In genomic region chr12:54463806-54464205, GRCm38 (mm10) we compare ENCODE assay signal across 18 mouse cellular contexts.
DNase-seq lines count a peak whose midpoint lies in the region; ATAC-seq and TF ChIP-seq lines count a peak whose summit lies in the region.
"Had no signal": no experiment of that assay in that cellular context is flagged by ENCODE, and none has a peak within 500 bp of the region (broad histone marks: within the 10 kb centered on the region; RNA-seq: fewer than 3 reads in every experiment).

No protein-coding gene starts in this region.

- H3K27ac ChIP-seq in liver, adult 2 months (replicated peaks; ENCODE audit: insufficient read depth, low read depth, low read length), result no peak overlapping the region
- no peak overlapping the region for H3K27ac ChIP-seq in liver, postnatal 0 days (ENCODE audit: low read depth)
- no peak overlapping the region for H3K27ac ChIP-seq in forebrain, embryonic 13.5 days
- H3K27ac ChIP-seq: embryonic facial prominence, embryonic 15.5 days; forebrain, embryonic 10.5 days; hindbrain, embryonic 10.5 days; limb, embryonic 13.5 days; liver, embryonic 15.5 days had no signal

- H3K4me2 ChIP-seq in liver, postnatal 0 days (ENCODE audit: low read depth, low read length), result no peak overlapping the region
- H3K4me2 ChIP-seq in forebrain, embryonic 13.5 days, result no peak overlapping the region
- H3K4me2 ChIP-seq: embryonic facial prominence, embryonic 15.5 days; limb, embryonic 13.5 days; liver, embryonic 15.5 days had no signal

- no peaks in the 10 kb centered on the region for H3K36me3 ChIP-seq in liver, adult 2 months (ENCODE audit: control insufficient read depth, insufficient read depth, low read length)
- no peaks in the 10 kb centered on the region for H3K36me3 ChIP-seq in liver, postnatal 0 days (replicated peaks; ENCODE audit: insufficient read depth, low read length)
- no peaks in the 10 kb centered on the region for H3K36me3 ChIP-seq in forebrain, embryonic 13.5 days (ENCODE audit: poor library complexity, severe bottlenecking)
- H3K36me3 ChIP-seq: embryonic facial prominence, embryonic 15.5 days; forebrain, embryonic 10.5 days; hindbrain, embryonic 10.5 days; limb, embryonic 13.5 days; liver, embryonic 15.5 days had no signal

- TF ChIP-seq CTCF in liver, adult 2 months (IDR thresholded peaks at IDR 0.05; ENCODE audit: low read depth, low read length), result no peak
- no peak for TF ChIP-seq CTCF in liver, postnatal 0 days (IDR thresholded peaks at IDR 0.05; ENCODE audit: low read depth)

- WGBS in liver, adult 2 months, result 56% methylated on average over 7 of the region's 7 CpGs
- WGBS in liver, postnatal 0 days (ENCODE audit: insufficient replicate concordance), result 71% methylated on average over 7 of the region's 7 CpGs
- 92% methylated on average over 7 of the region's 7 CpGs for WGBS in forebrain, embryonic 13.5 days

- no peaks in the 10 kb centered on the region for H3K79me2 ChIP-seq in liver, adult 2 months (ENCODE audit: control insufficient read depth, insufficient read depth, low read length)

- no peak overlapping the region for H3K4me3 ChIP-seq in liver, adult 2 months (ENCODE audit: insufficient read depth, low read depth, low read length)
- H3K4me3 ChIP-seq in liver, postnatal 0 days (ENCODE audit: low read depth, low read length), result no peak overlapping the region
- H3K4me3 ChIP-seq in forebrain, embryonic 13.5 days, result no peak overlapping the region
- H3K4me3 ChIP-seq: embryonic facial prominence, embryonic 15.5 days; forebrain, embryonic 10.5 days; hindbrain, embryonic 10.5 days; limb, embryonic 13.5 days; liver, embryonic 15.5 days had no signal

- TF ChIP-seq POLR2A in liver, adult 2 months (IDR thresholded peaks at IDR 0.05; ENCODE audit: extremely low read depth, insufficient read depth, low read length), result no peak

- H3K27me3 ChIP-seq in liver, adult 2 months (ENCODE audit: control insufficient read depth, insufficient read depth, low read length), result no peaks in the 10 kb centered on the region
- no peaks in the 10 kb centered on the region for H3K27me3 ChIP-seq in liver, postnatal 0 days (ENCODE audit: insufficient read depth, low read length)
- H3K27me3 ChIP-seq in forebrain, embryonic 13.5 days, result no peaks in the 10 kb centered on the region
- H3K27me3 ChIP-seq: embryonic facial prominence, embryonic 15.5 days; limb, embryonic 13.5 days; liver, embryonic 15.5 days had no signal

- no peak for TF ChIP-seq EP300 in liver, postnatal 0 days (IDR thresholded peaks at IDR 0.05; ENCODE audit: low read depth)

- no peak overlapping the region for H3K9ac ChIP-seq in liver, adult 2 months (ENCODE audit: low read depth, low read length)
- H3K9ac ChIP-seq in liver, postnatal 0 days (replicated peaks), result no peak overlapping the region
- H3K9ac ChIP-seq in forebrain, embryonic 13.5 days, result no peak overlapping the region
- H3K9ac ChIP-seq: embryonic facial prominence, embryonic 15.5 days; limb, embryonic 13.5 days; liver, embryonic 15.5 days had no signal

- no peak for ATAC-seq in liver, postnatal 0 days
- no peak for ATAC-seq in forebrain, embryonic 13.5 days
- ATAC-seq: activated CD4-positive, CD25-positive, alpha-beta regulatory T cell, adult 4 months had no signal

- DNase-seq in gastrocnemius, postnatal 25 days, result peak; percentile 10
- no peak for DNase-seq in gastrocnemius, postnatal 4 days (ENCODE audit: low spot score in 2 of 2)
- DNase-seq in liver, adult 2 months (ENCODE audit: extremely low read depth, low read depth, low spot score), result peak; percentile 34
- no peak for DNase-seq in liver, postnatal 0 days
- DNase-seq in kidney, postnatal 25 days, result peak; percentile 39 to 63
- peak; percentile 50 for DNase-seq in yolk sac, embryonic 10.5 days (ENCODE audit: low spot score)
- DNase-seq: cerebellum, adult 9-11 months; embryo, embryonic 11 days; lung, postnatal 14 days; right cerebral cortex, adult 18-20 months; thymus, postnatal 25 days had no signal

- no peaks in the 10 kb centered on the region for H3K9me3 ChIP-seq in liver, postnatal 0 days (ENCODE audit: low read length)
- no peaks in the 10 kb centered on the region for H3K9me3 ChIP-seq in forebrain, embryonic 13.5 days (replicated peaks)
- H3K9me3 ChIP-seq: embryonic facial prominence, embryonic 15.5 days; forebrain, embryonic 10.5 days; hindbrain, embryonic 10.5 days; limb, embryonic 13.5 days; liver, embryonic 15.5 days had no signal

- peaks cover 10% of the 10 kb centered on the region for H3K4me1 ChIP-seq in liver, adult 2 months (ENCODE audit: control insufficient read depth, insufficient read depth, low read length)
- H3K4me1 ChIP-seq in liver, postnatal 0 days (ENCODE audit: insufficient read depth), result peaks cover 13% of the 10 kb centered on the region
- H3K4me1 ChIP-seq in forebrain, embryonic 13.5 days, result no peaks in the 10 kb centered on the region
- H3K4me1 ChIP-seq: forebrain, embryonic 10.5 days; hindbrain, embryonic 10.5 days; limb, embryonic 13.5 days had no signal

Comparison
In these comparisons a context has a peak if more than half of its experiments do, and no peak if none do; other contexts are left out.
1. DNase-seq: peak in gastrocnemius, postnatal 25 days (single experiment), liver, adult 2 months (single experiment), kidney, postnatal 25 days (2 of 2) and yolk sac, embryonic 10.5 days (single experiment); none in gastrocnemius, postnatal 4 days (0 of 2) and liver, postnatal 0 days (single experiment).